Mouse (Mus musculus) colon, adult 2 months (tissue): Measurements from ENCODE around the gene Gm44. TPM values are rescaled to one million over a fixed set of nuclear protein-coding genes. Genes with fewer than 3 reads are reported as not detected.

Experiments used
- polyA plus RNA-seq: library from polyadenylated mRNA; depleted of rRNA; stranded (reverse); fragments of >200 nt; gene quantifications from 2 replicates; pipeline ENCODE4 v1.2.3, GENCODE M21; 2012; rRNA removed

Gene Gm44
- polyA plus RNA-seq = not detected in 2 replicates

GRCm38 (mm10) chrX:90891842-90892241 is at the start of gene Gm44:
Gene Gm44, plus strand, starts transcription at chrX:90892142.

